Mouse (Mus musculus): ENCODE results near the gene Il1f8. TPM values are rescaled to one million over a fixed set of nuclear protein-coding genes. Genes with fewer than 3 reads are reported as not detected.
"Not testable (repeated sequence)": the region's sequence is repeated elsewhere in the genome, so short reads cannot be mapped to it uniquely, and the experiment has no call there.

Gene Il1f8
- polyA plus RNA-seq (2014; fragmentation: Nextera tagmentation; extraction: Ambion mirVana), result not detected in 2 replicates

DNA sequence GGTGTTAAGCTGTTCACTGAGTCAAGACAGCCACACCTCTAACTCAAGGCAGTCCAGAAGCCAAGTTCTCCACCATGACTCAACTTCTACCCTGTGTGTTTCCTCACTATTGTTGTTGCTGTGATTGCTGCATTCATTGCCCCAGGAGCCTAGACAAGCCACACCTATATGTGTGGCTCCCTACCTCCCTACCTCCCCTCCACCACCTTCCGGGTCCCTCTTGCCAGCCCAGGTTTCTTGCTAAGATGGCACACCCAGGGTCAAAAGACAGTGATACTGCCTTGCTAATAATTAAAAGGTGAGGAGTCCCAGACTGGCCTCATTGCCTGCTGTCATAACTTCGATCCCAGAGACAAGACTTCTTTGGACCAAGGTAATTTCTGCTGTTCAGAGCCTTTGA lies at the start of gene Il1f8:
Il1f8 (plus strand) TSS at position 301 of the 400 bp plus-strand sequence.
- Histone ChIP-seq H3K4me2 (ENCODE audit: low read length) (no peak within 1 kb of the TSS), H3K4me3 (ENCODE audit: control insufficient read depth in 1 of 2, insufficient read depth in 1 of 2, low read depth in 1 of 2, low read length in 2 of 2) (no peak within 1 kb of the TSS), H3K27me3 (ENCODE audit: control insufficient read depth, insufficient read depth, low read length) (no peaks in the 10 kb centered on the region), H3K27ac (replicated peaks in 1 of 2; ENCODE audit: control insufficient read depth in 1 of 2, insufficient read depth in 1 of 2, low read depth in 2 of 2, low read length in 2 of 2) (no peak within 1 kb of the TSS), H3K9ac (ENCODE audit: low read length) (no peak within 1 kb of the TSS), H3K4me1 (ENCODE audit: control insufficient read depth in 2 of 2, insufficient read depth in 2 of 2, low read length in 2 of 2) (no peaks in the 10 kb centered on the region), H3K9me3 (ENCODE audit: control insufficient read depth, low read length) (no peaks in the 10 kb centered on the region), H3K36me3 (ENCODE audit: control insufficient read depth, insufficient read depth, low read length) (no peaks in the 10 kb centered on the region)
- 69% methylated on average over 2 of the region's 2 CpGs for WGBS
- ATAC-seq (ENCODE audit: insufficient number of reproducible peaks, insufficient read depth, low FRiP score, low read depth), result no peak

DNA sequence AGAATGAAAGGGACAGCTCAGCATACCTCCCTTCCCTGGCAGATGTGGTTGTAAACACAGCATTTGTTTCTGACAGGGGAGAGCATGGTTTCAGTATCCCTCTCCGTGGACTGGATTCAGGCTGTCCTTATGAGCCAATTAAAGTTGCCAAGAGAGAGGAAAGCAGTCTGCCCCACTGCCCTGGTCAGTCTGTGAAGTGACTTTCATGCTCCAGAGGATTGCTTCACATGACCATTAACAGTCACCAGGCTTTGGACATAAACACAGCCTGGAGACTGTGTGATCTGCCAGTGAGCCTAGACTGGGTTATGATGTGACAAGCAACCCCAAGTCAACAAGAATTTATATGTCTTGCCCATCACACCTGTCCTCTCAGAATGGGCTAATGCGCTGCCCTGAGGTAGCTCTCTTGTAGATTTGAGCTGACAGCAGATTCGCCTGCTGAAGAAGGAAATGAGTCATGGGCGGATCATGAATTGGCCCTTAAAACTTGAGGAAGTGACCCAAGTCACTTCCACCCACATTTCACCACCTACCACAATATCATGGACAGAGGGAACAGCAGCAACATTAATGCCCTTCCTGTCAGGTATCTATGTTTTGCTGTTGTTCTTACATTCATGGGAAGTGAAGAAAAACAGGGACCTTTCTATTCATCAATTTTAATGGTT lies 49.2 kb upstream of the Il1f8 start:
- Histone ChIP-seq H3K9me3 (ENCODE audit: control insufficient read depth, low read length) (no peaks in the 10 kb centered on the region), H3K27me3 (ENCODE audit: control insufficient read depth, insufficient read depth, low read length) (no peaks in the 10 kb centered on the region), H3K4me1 (ENCODE audit: control insufficient read depth in 2 of 2, insufficient read depth in 2 of 2, low read length in 2 of 2) (no peaks in the 10 kb centered on the region), H3K27ac (replicated peaks in 1 of 2; ENCODE audit: control insufficient read depth in 1 of 2, insufficient read depth in 1 of 2, low read depth in 2 of 2, low read length in 2 of 2) (no peak overlapping the region), H3K4me3 (ENCODE audit: control insufficient read depth in 1 of 2, insufficient read depth in 1 of 2, low read depth in 1 of 2, low read length in 2 of 2) (no peak overlapping the region), H3K9ac (ENCODE audit: low read length) (no peak overlapping the region), H3K36me3 (ENCODE audit: control insufficient read depth, insufficient read depth, low read length) (no peaks in the 10 kb centered on the region), H3K4me2 (ENCODE audit: low read length) (no peak overlapping the region)
- ATAC-seq (ENCODE audit: insufficient number of reproducible peaks, insufficient read depth, low FRiP score, low read depth), result no peak
- WGBS, result 75% methylated on average over 4 of the region's 4 CpGs

DNA sequence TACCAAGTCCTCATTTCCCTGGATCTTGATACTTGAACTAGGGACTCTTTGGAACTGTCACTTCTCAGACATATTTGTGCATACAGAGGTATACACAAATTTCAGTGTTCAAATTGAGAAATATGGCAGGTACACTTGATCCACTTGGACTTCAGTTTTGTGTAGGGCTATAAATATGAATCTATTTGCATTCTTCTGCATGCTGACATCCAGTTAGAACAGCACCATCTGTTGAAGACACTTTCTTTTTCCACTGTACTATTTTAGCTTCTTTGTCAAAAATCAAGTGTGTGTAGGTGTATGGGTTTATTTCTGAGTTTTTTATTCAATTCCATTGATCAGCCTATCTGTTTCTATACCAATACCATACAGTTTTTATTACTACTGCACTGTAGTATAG lies 43.9 kb upstream of the Il1f8 start:
- H3K27me3 ChIP-seq (ENCODE audit: control insufficient read depth, insufficient read depth, low read length), result no peaks in the 10 kb centered on the region
- no peaks in the 10 kb centered on the region for H3K36me3 ChIP-seq (ENCODE audit: control insufficient read depth, insufficient read depth, low read length)
- no peaks in the 10 kb centered on the region for H3K9me3 ChIP-seq (ENCODE audit: control insufficient read depth, low read length)
- no peak overlapping the region for H3K27ac ChIP-seq (replicated peaks in 1 of 2; ENCODE audit: control insufficient read depth in 1 of 2, insufficient read depth in 1 of 2, low read depth in 2 of 2, low read length in 2 of 2)
- no peaks in the 10 kb centered on the region for H3K4me1 ChIP-seq (ENCODE audit: control insufficient read depth in 2 of 2, insufficient read depth in 2 of 2, low read length in 2 of 2)
- no peak for ATAC-seq (ENCODE audit: insufficient number of reproducible peaks, insufficient read depth, low FRiP score, low read depth)
- no peak overlapping the region for H3K9ac ChIP-seq (ENCODE audit: low read length)
- no peak overlapping the region for H3K4me2 ChIP-seq (ENCODE audit: low read length)
- no peak overlapping the region for H3K4me3 ChIP-seq (ENCODE audit: control insufficient read depth in 1 of 2, insufficient read depth in 1 of 2, low read depth in 1 of 2, low read length in 2 of 2)

DNA sequence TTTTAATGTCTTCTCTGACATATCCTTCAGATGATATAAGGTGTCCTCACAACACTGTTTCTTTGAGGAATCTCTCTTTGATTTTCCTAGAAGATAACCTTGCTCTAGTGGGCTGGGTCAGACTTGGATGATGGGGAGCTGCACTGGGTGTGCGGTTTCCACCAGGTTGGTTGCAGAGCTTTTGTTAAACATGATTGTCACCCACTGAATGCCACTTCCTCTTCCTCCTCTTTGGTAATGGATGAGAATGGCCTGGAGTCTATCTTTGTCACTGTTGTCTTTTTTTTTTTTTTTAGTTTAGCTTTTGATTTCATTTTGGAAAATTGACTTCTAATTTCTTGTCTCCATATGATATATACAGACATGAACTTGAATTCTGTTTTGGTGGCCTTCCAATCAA lies 18.6 kb upstream of the Il1f8 start:
- no peaks in the 10 kb centered on the region for H3K27me3 ChIP-seq (ENCODE audit: control insufficient read depth, insufficient read depth, low read length)
- ATAC-seq (ENCODE audit: insufficient number of reproducible peaks, insufficient read depth, low FRiP score, low read depth), result no peak
- no peak overlapping the region for H3K27ac ChIP-seq (replicated peaks in 1 of 2; ENCODE audit: control insufficient read depth in 1 of 2, insufficient read depth in 1 of 2, low read depth in 2 of 2, low read length in 2 of 2)
- 69% methylated on average over 1 of the region's 1 CpGs for WGBS
- H3K9ac ChIP-seq (ENCODE audit: low read length), result no peak overlapping the region
- H3K4me3 ChIP-seq (ENCODE audit: control insufficient read depth in 1 of 2, insufficient read depth in 1 of 2, low read depth in 1 of 2, low read length in 2 of 2), result no peak overlapping the region
- peaks cover 2% of the 10 kb centered on the region; the same call in 1 of the 2 replicates for H3K9me3 ChIP-seq (ENCODE audit: control insufficient read depth, low read length)
- H3K4me2 ChIP-seq (ENCODE audit: low read length), result no peak overlapping the region
- no peaks in the 10 kb centered on the region for H3K36me3 ChIP-seq (ENCODE audit: control insufficient read depth, insufficient read depth, low read length)
- no peaks in the 10 kb centered on the region for H3K4me1 ChIP-seq (ENCODE audit: control insufficient read depth in 2 of 2, insufficient read depth in 2 of 2, low read length in 2 of 2)

DNA sequence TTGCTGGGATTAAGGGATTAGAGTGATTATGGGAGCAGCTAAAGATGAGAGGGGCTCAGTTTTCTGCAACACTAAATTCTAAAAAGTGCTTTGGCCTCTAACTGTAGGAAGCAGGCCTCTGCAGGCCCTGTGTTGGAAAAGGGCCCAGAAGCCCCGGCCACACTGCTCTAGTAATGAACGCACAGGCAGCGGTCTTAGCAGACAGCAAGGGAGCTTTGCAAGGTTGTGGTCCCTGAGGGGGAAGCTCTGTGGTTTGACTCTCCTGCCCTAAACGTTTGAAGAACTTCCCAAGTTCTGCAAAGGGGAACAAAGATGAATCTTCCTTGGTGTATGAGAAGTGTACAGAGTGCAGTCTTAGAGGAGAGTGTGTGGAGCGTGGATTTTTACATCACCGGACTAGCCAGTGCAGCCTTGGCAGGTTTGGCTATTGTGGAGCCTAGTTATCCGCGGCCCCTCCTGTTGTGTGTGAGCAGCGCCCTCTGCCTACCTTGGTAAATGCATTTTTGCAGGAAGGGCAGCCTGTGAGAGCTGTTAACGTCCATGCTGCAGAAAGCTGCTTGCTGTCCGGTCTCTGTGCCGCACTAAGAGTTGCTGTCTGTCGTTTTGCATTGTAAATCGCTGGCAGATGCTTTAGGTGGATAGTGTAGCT lies 28.8 kb downstream of the Il1f8 start:
- ATAC-seq (ENCODE audit: insufficient number of reproducible peaks, insufficient read depth, low FRiP score, low read depth); H3K4me3 ChIP-seq (ENCODE audit: control insufficient read depth in 1 of 2, insufficient read depth in 1 of 2, low read depth in 1 of 2, low read length in 2 of 2); H3K36me3 ChIP-seq (ENCODE audit: control insufficient read depth, insufficient read depth, low read length); H3K27me3 ChIP-seq (ENCODE audit: control insufficient read depth, insufficient read depth, low read length); H3K4me1 ChIP-seq (ENCODE audit: control insufficient read depth in 2 of 2, insufficient read depth in 2 of 2, low read length in 2 of 2); H3K9ac ChIP-seq (ENCODE audit: low read length); H3K9me3 ChIP-seq (ENCODE audit: control insufficient read depth, low read length); H3K27ac ChIP-seq (replicated peaks in 1 of 2; ENCODE audit: control insufficient read depth in 1 of 2, insufficient read depth in 1 of 2, low read depth in 2 of 2, low read length in 2 of 2): not testable (repeated sequence)
- H3K4me2 ChIP-seq (ENCODE audit: low read length), result peak overlapping the region; percentile 26
- WGBS, result 18% methylated on average over 14 of the region's 14 CpGs

DNA sequence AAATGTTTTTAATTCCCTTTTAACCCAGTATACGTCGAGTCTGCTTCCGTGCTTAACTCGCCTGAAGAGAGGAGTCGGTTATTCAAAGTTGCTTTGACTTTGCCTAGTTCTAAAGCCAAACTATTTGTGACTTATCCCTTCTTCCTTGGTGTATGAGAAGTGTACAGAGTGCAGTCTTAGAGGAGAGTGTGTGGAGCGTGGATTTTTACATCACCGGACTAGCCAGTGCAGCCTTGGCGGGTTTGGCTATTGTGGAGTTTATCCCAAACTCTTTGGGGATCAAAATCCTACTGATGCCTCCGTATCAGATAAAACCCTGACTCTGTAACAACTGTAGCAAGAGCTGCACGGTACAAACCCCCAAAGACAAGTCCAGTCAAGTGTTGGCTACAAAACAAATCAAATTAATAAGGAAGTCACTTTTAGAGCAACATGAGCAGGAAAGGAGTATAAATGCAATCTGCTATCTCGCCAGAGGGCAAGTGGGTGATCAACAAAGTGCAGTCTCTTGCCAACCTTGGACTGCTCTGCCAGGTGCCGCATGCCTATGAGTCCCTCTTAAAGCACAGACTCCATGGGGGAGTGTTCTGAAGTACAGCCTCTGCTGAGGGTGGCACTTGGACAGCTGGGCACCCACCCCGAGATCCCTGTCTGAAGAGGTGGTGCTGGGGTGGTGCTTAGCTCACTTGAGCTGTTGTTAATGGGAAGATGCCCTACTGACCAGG lies 29.6 kb downstream of the Il1f8 start:
- not testable (repeated sequence) for H3K36me3 ChIP-seq (ENCODE audit: control insufficient read depth, insufficient read depth, low read length); H3K4me1 ChIP-seq (ENCODE audit: control insufficient read depth in 2 of 2, insufficient read depth in 2 of 2, low read length in 2 of 2); H3K27ac ChIP-seq (replicated peaks in 1 of 2; ENCODE audit: control insufficient read depth in 1 of 2, insufficient read depth in 1 of 2, low read depth in 2 of 2, low read length in 2 of 2); H3K27me3 ChIP-seq (ENCODE audit: control insufficient read depth, insufficient read depth, low read length); H3K9ac ChIP-seq (ENCODE audit: low read length); H3K4me3 ChIP-seq (ENCODE audit: control insufficient read depth in 1 of 2, insufficient read depth in 1 of 2, low read depth in 1 of 2, low read length in 2 of 2); H3K9me3 ChIP-seq (ENCODE audit: control insufficient read depth, low read length); ATAC-seq (ENCODE audit: insufficient number of reproducible peaks, insufficient read depth, low FRiP score, low read depth)
- peak overlapping the region; percentile 26 for H3K4me2 ChIP-seq (ENCODE audit: low read length)
- WGBS, result 51% methylated on average over 13 of the region's 13 CpGs

DNA sequence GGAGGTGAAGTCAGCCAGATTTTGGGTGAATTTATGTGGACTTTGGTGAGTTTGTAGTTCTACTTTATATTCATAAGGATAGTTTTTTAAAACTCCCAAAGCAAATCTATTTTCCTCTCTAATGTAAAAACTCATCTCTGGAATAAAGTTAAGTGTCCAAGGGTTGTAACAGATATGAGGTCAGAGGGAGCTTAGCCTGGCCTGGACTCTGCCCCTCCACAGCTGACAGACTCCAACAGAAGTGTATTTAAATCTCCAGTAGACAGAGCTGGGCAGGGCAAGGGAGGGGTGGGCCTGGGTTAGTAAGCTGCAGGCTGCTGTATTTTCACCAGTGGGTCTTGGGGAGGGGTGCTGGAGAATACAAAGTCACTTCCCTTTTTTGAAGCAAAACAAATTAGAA lies 31.1 kb downstream of the Il1f8 start:
- H3K27ac ChIP-seq (replicated peaks in 1 of 2; ENCODE audit: control insufficient read depth in 1 of 2, insufficient read depth in 1 of 2, low read depth in 2 of 2, low read length in 2 of 2); H3K9me3 ChIP-seq (ENCODE audit: control insufficient read depth, low read length); H3K27me3 ChIP-seq (ENCODE audit: control insufficient read depth, insufficient read depth, low read length); ATAC-seq (ENCODE audit: insufficient number of reproducible peaks, insufficient read depth, low FRiP score, low read depth); H3K4me3 ChIP-seq (ENCODE audit: control insufficient read depth in 1 of 2, insufficient read depth in 1 of 2, low read depth in 1 of 2, low read length in 2 of 2); H3K4me1 ChIP-seq (ENCODE audit: control insufficient read depth in 2 of 2, insufficient read depth in 2 of 2, low read length in 2 of 2); H3K9ac ChIP-seq (ENCODE audit: low read length); H3K36me3 ChIP-seq (ENCODE audit: control insufficient read depth, insufficient read depth, low read length); H3K4me2 ChIP-seq (ENCODE audit: low read length): not testable (repeated sequence)

Data from heart, embryonic 14.5 days (tissue).